Mouse (Mus musculus) CH12.LX (cell line): Measurements from ENCODE around the gene Hoxb5. TPM values are rescaled to one million over a fixed set of nuclear protein-coding genes. Genes with fewer than 3 reads are reported as not detected.

Experiments used
- DNase-seq: peaks from one replicate; pipeline ENCODE4 v3.0.0-alpha.2; 2013; ENCODE audit errors: extremely low read depth
- H3K27ac ChIP-seq: 2 replicates; pipeline ENCODE4 v1.5.1; 2012; ENCODE audit warnings: low read depth, mild to moderate bottlenecking, control low read depth, moderate library complexity; ENCODE audit not compliant: insufficient read depth
- H3K27me3 ChIP-seq: replicated peaks from 2 replicates; pipeline ENCODE3; 2012; ENCODE audit warnings: inconsistent platforms
- H3K36me3 ChIP-seq, 2 experiments: replicated peaks in 1 of 2; 2 replicates each; pipeline versions ENCODE3 to v1.6.1; 2012; ENCODE audit warnings: inconsistent platforms in 1 of 2, low read length in 1 of 2, mild to moderate bottlenecking in 1 of 2, mixed read lengths in 1 of 2, moderate library complexity in 1 of 2; ENCODE audit not compliant: control insufficient read depth in 1 of 2, insufficient read depth in 1 of 2
- H3K4me1 ChIP-seq, 2 experiments: 2 replicates each; pipeline ENCODE4 v1.6.1; 2012; ENCODE audit warnings: inconsistent platforms in 1 of 2, moderate library complexity in 1 of 2; ENCODE audit not compliant: insufficient read depth in 2 of 2, control insufficient read depth in 1 of 2
- H3K4me2 ChIP-seq: 2 replicates; pipeline ENCODE4 v1.6.1; 2012; ENCODE audit warnings: low read depth, mild to moderate bottlenecking, control low read depth; ENCODE audit not compliant: poor library complexity, insufficient read depth, severe bottlenecking
- H3K4me3 ChIP-seq, 3 experiments: fragments of 150-350 bp in 1 of 3; sonication (generic) in 1 of 3; replicated peaks in 1 of 3; 2 replicates each; pipeline versions ENCODE3 to v1.5.1; 2011 to 2012; ENCODE audit warnings: low read depth in 2 of 3, low read length in 2 of 3, mild to moderate bottlenecking in 2 of 3, moderate library complexity in 2 of 3, control low read depth in 1 of 3, improper control_type of control experiment in 1 of 3, inconsistent platforms in 1 of 3, mixed read lengths in 1 of 3; ENCODE audit not compliant: poor library complexity in 1 of 3
- H3K79me2 ChIP-seq: replicated peaks from 2 replicates; pipeline ENCODE4 v1.6.1; 2012; ENCODE audit warnings: mild to moderate bottlenecking, moderate library complexity; ENCODE audit not compliant: control insufficient read depth, poor library complexity, insufficient read depth, severe bottlenecking; ENCODE audit errors: extremely low read depth
- H3K9ac ChIP-seq: 2 replicates; pipeline ENCODE4 v1.6.1; 2012; ENCODE audit warnings: low read depth, mild to moderate bottlenecking, control low read depth, moderate library complexity; ENCODE audit not compliant: insufficient read depth
- H3K9me3 ChIP-seq: replicated peaks from 2 replicates; pipeline ENCODE3; 2012; ENCODE audit warnings: low read length, inconsistent platforms, mixed read lengths
- CHD1 ChIP-seq: IDR thresholded peaks from 2 replicates; pipeline ENCODE4 v1.6.1; 2012; ENCODE audit warnings: low read depth, low read length, improper control_type of control experiment, inconsistent platforms
- ELF1 ChIP-seq: IDR thresholded peaks from 2 replicates; pipeline ENCODE4 v1.6.1; 2014; ENCODE audit warnings: low read depth, mild to moderate bottlenecking, inconsistent platforms, low read length, improper control_type of control experiment
- EP300 ChIP-seq: IDR thresholded peaks from 2 replicates; pipeline ENCODE4 v1.6.1; 2011; ENCODE audit warnings: low read length, improper control_type of control experiment
- ETS1 ChIP-seq: conservative IDR thresholded peaks from 2 replicates; pipeline ENCODE4 v1.6.1; 2012; ENCODE audit warnings: low read depth, mild to moderate bottlenecking, inconsistent platforms, low read length, improper control_type of control experiment, moderate library complexity
- GABPA ChIP-seq: IDR thresholded peaks from 2 replicates; pipeline ENCODE4 v1.6.1; 2012; ENCODE audit warnings: low read depth, low read length, improper control_type of control experiment, inconsistent platforms; ENCODE audit not compliant: insufficient replicate concordance
- IRF4 ChIP-seq: IDR thresholded peaks from 2 replicates; pipeline ENCODE4 v1.6.1; 2014; ENCODE audit warnings: low read depth, mild to moderate bottlenecking, inconsistent platforms, low read length, improper control_type of control experiment
- JUN ChIP-seq: IDR thresholded peaks from 2 replicates; pipeline ENCODE4 v1.6.1; 2011; ENCODE audit warnings: low read depth, mild to moderate bottlenecking, low read length, improper control_type of control experiment, moderate library complexity; ENCODE audit not compliant: insufficient read depth
- JUND ChIP-seq: conservative IDR thresholded peaks from 2 replicates; pipeline ENCODE4 v1.6.1; 2011; ENCODE audit warnings: low read depth, low read length, improper control_type of control experiment
- MAFK ChIP-seq: IDR thresholded peaks from 2 replicates; pipeline ENCODE4 v1.6.1; 2011; ENCODE audit warnings: low read length, improper control_type of control experiment; ENCODE audit not compliant: insufficient replicate concordance
- MAX ChIP-seq: IDR thresholded peaks from 2 replicates; pipeline ENCODE4 v1.6.1; 2011; ENCODE audit warnings: low read length, improper control_type of control experiment
- MEF2A ChIP-seq: IDR thresholded peaks from 2 replicates; pipeline ENCODE4 v1.6.1; 2014; ENCODE audit warnings: low read depth, mild to moderate bottlenecking, inconsistent platforms, low read length, improper control_type of control experiment, borderline replicate concordance
- MYC ChIP-seq: IDR thresholded peaks from 2 replicates; pipeline ENCODE4 v1.6.1; 2011; ENCODE audit warnings: low read depth, mild to moderate bottlenecking, improper control_type of control experiment, low read length
- NELFE ChIP-seq: IDR thresholded peaks from 2 replicates; pipeline ENCODE4 v1.6.1; 2011; ENCODE audit warnings: low read depth, low read length, improper control_type of control experiment
- PAX5 ChIP-seq: IDR thresholded peaks from 2 replicates; pipeline ENCODE4 v1.6.1; 2012; ENCODE audit warnings: low read length, inconsistent platforms, mixed read lengths
- POLR2AphosphoS2 ChIP-seq: IDR thresholded peaks from 2 replicates; pipeline ENCODE4 v1.6.1; 2011; ENCODE audit warnings: low read depth, low read length, improper control_type of control experiment
- RAD21 ChIP-seq: IDR thresholded peaks from 2 replicates; pipeline ENCODE4 v1.6.1; 2011; ENCODE audit warnings: low read depth, mild to moderate bottlenecking, low read length, improper control_type of control experiment, moderate library complexity
- SIN3A ChIP-seq: IDR thresholded peaks from 2 replicates; pipeline ENCODE4 v1.6.1; 2012; ENCODE audit warnings: low read length, improper control_type of control experiment, inconsistent platforms
- SMC3 ChIP-seq: IDR thresholded peaks from 2 replicates; pipeline ENCODE4 v1.6.1; 2011; ENCODE audit warnings: low read depth, low read length, improper control_type of control experiment
- USF1 ChIP-seq: IDR thresholded peaks from 2 replicates; pipeline ENCODE4 v1.6.1; 2014; ENCODE audit warnings: low read depth, mild to moderate bottlenecking, inconsistent platforms, low read length, improper control_type of control experiment
- USF2 ChIP-seq: conservative IDR thresholded peaks from 2 replicates; pipeline ENCODE4 v1.6.1; 2011; ENCODE audit warnings: low read depth, low read length, improper control_type of control experiment
- ZKSCAN1 ChIP-seq: IDR thresholded peaks from 2 replicates; pipeline ENCODE4 v1.6.1; 2012; ENCODE audit warnings: low read depth, inconsistent platforms, low read length, improper control_type of control experiment, borderline replicate concordance
- ZMIZ1 ChIP-seq: IDR thresholded peaks from 2 replicates; pipeline ENCODE4 v1.6.1; 2012; ENCODE audit warnings: low read depth, mild to moderate bottlenecking, inconsistent platforms, low read length, improper control_type of control experiment
- ZNF384 ChIP-seq: IDR thresholded peaks from 2 replicates; pipeline ENCODE4 v1.6.1; 2012; ENCODE audit warnings: low read depth, low read length, improper control_type of control experiment, inconsistent platforms
- dilution Hi-C: fragments of 300-500 bp; cut with MboI; formaldehyde crosslinking; loops from 2 replicates; pipeline ENCODE4 v1.14.3; 2020; ENCODE audit warnings: low sequenced_read_pairs; ENCODE audit not compliant: extremely low pct_unique_long_range_greater_than_20kb, extremely low pct_ligation_motif_present
- in situ Hi-C: fragments of 300-500 bp; cut with MboI; formaldehyde crosslinking; loops from 3 replicates; pipeline ENCODE4 v1.14.3; 2019; ENCODE audit warnings: low sequenced_read_pairs, low pct_ligation_motif_present, low pct_unique_long_range_greater_than_20kb, mixed read lengths
- polyA plus RNA-seq: library from polyadenylated mRNA; unstranded; fragments of >175 nt; gene quantifications from 2 replicates; pipeline ENCODE4 v1.2.1, GENCODE M21; 2012; ENCODE audit warnings: low read depth; ENCODE audit not compliant: insufficient read length
- total RNA-seq, 2 experiments: library from RNA; depleted of rRNA; stranded (reverse); fragments of 300-350 nt in 1 of 2; fragments of >200 nt in 1 of 2; gene quantifications; 2 replicates each; pipeline ENCODE4 v1.2.3; 2012 to 2014

Hoxb5 gene
- total and polyA plus RNA-seq, 3 experiments, result 0.08 to 0.13 TPM; not detected in 1

DNA sequence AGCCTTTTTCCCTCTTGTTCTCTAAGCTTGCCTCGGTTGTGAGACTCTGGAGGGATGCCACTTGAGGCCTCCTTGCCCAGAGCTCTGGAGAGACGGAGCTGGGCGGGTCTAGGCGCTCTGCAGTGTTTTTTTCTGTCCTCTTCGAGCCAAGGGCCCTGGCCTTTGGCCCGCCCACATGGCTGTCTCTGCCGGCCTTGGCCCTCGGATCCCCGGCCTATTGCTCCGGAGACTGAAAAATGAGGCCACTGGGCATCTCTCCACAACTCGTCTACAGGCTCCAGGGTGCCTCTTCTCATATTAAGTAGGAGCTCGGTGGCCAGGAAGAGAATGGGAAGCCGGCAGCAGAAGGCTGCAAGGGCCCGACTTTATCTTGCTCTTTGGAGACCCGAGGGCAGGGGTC is 1.3 kb upstream of the Hoxb5 start:
- H3K36me3 ChIP-seq, result no peaks in the 10 kb centered on the region
- no peaks in the 10 kb centered on the region for H3K79me2 ChIP-seq
- in situ Hi-C loops (loop anchor here (25.0 kb wide), 1 partner anchor 235 kb away; no protein-coding TSS in a partner anchor), dilution Hi-C loops (no loop called here)
- no peak overlapping the region for H3K27ac ChIP-seq
- no peak overlapping the region for H3K4me3 ChIP-seq
- DNase-seq, result no peak
- no peak overlapping the region for H3K4me2 ChIP-seq
- H3K9me3 ChIP-seq, result peaks cover 33% of the 10 kb centered on the region
- H3K4me1 ChIP-seq, result peaks cover 0 to 5% of the 10 kb centered on the region in 2 experiments; a peak in 1 of 4 replicates
- TF ChIP-seq SIN3A (no peak), MAFK (no peak), MYC (no peak), ZNF384 (no peak), MAX (no peak), ZMIZ1 (no peak)
- peaks cover 65% of the 10 kb centered on the region for H3K27me3 ChIP-seq
- no peak overlapping the region for H3K9ac ChIP-seq

DNA sequence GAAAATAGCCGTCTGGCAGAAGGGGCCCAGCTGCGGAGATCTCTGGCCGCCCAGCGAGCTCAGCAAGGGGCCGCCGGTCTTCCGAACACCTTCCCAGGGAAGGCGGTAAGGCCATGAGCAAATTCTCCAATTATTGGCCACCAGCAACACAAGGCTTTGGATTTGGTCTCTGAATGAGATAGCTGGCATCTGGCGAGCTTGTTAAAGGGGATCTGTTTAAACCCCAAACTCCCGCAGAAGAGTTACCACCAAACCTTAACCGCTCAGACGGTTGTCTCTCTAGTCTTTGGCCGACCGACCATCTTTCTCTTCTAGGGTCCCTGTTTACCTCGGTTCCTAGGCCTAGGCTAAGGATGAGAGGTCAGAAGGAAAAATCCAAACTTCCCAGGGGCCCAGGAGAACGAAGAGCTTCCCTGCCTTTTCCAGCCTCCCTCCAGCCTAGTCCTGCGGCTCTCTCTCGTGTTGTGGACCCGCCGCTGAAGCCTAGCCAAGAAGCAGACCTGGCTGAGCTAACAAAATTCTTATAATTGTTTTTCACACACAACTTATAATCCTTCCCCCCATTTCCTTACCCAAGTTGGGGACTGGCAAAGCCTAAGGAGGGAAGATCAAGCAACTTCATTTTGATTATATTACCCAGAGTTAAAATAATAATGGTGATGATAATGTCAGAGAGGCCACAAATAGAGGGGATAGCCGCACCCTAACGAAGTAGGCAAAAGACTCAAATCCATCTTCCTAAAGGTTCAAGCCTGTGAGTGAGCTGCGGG is 570 bp upstream of the Hoxb5 start:
- in situ Hi-C loops (loop anchor here (25.0 kb wide), 1 partner anchor 235 kb away; no protein-coding TSS in a partner anchor), dilution Hi-C loops (no loop called here)
- no peak overlapping the region for H3K27ac ChIP-seq
- TF ChIP-seq IRF4, result no peak
- no peak for TF ChIP-seq EP300
- TF ChIP-seq JUN, result no peak
- no peak for TF ChIP-seq GABPA
- TF ChIP-seq RAD21, result no peak
- TF ChIP-seq JUND, result no peak
- no peak for TF ChIP-seq ETS1
- TF ChIP-seq NELFE, result no peak
- TF ChIP-seq MEF2A, result no peak
- TF ChIP-seq CHD1, result no peak
- no peak for TF ChIP-seq PAX5
- no peak for TF ChIP-seq USF2
- TF ChIP-seq ZKSCAN1, result no peak
- no peak for TF ChIP-seq SMC3
- no peak for TF ChIP-seq ELF1
- no peak for TF ChIP-seq USF1
- no peak for TF ChIP-seq POLR2AphosphoS2
- no peak overlapping the region for H3K4me3 ChIP-seq
- H3K79me2 ChIP-seq, result no peaks in the 10 kb centered on the region
- H3K9me3 ChIP-seq, result peaks cover 33% of the 10 kb centered on the region
- peaks cover 0 to 5% of the 10 kb centered on the region in 2 experiments; a peak in 1 of 4 replicates for H3K4me1 ChIP-seq
- H3K9ac ChIP-seq, result no peak overlapping the region
- peaks cover 64% of the 10 kb centered on the region for H3K27me3 ChIP-seq
- no peaks in the 10 kb centered on the region for H3K36me3 ChIP-seq
- no peak for DNase-seq
- H3K4me2 ChIP-seq, result no peak overlapping the region
